Mouse (Mus musculus) neural tube, embryonic 14.5 days (tissue): ENCODE results near the gene Cx3cr1. TPM values are rescaled to one million over a fixed set of nuclear protein-coding genes. Genes with fewer than 3 reads are reported as not detected.

Experiments used
- ATAC-seq: fragments of 200-750 bp; cut with Nextera tagmentation; 2 replicates; pipeline ENCODE4 v1.8.0; 2017; ENCODE audit warnings: low read depth, mild to moderate bottlenecking, moderate TSS enrichment, moderate library complexity
- H3K27ac ChIP-seq: fragments of 300-500 bp; sonication (generic); 2 replicates; pipeline ENCODE4 v1.5.1; 2014; ENCODE audit warnings: low read depth, mild to moderate bottlenecking, control low read depth, low read length, moderate library complexity, mixed read lengths
- H3K27me3 ChIP-seq: fragments of 300-500 bp; sonication (generic); 2 replicates; pipeline ENCODE4 v1.6.1; 2014; ENCODE audit warnings: low read length; ENCODE audit not compliant: control insufficient read depth, insufficient read depth
- H3K36me3 ChIP-seq: fragments of 300-500 bp; sonication (generic); 2 replicates; pipeline ENCODE4 v1.6.1; 2014; ENCODE audit warnings: low read length, mixed read lengths; ENCODE audit not compliant: control insufficient read depth, insufficient read depth
- H3K4me1 ChIP-seq: fragments of 300-500 bp; sonication (generic); 2 replicates; pipeline ENCODE4 v1.6.1; 2014; ENCODE audit warnings: low read length; ENCODE audit not compliant: control insufficient read depth, insufficient read depth
- H3K4me2 ChIP-seq: fragments of 300-500 bp; sonication (generic); 2 replicates; pipeline ENCODE4 v1.6.1; 2014; ENCODE audit warnings: mild to moderate bottlenecking, low read depth, low read length, control low read depth
- H3K4me3 ChIP-seq: fragments of 300-500 bp; sonication (generic); 2 replicates; pipeline ENCODE4 v1.5.1; 2014; ENCODE audit warnings: low read depth, low read length, control low read depth, mixed read lengths
- H3K9ac ChIP-seq: fragments of 300-500 bp; sonication (generic); replicated peaks from 2 replicates; pipeline ENCODE4 v1.6.1; 2014; ENCODE audit warnings: low read depth, mild to moderate bottlenecking, control low read depth, low read length, mixed read lengths
- H3K9me3 ChIP-seq: fragments of 300-500 bp; sonication (generic); 2 replicates; pipeline ENCODE4 v1.6.1; 2016; ENCODE audit warnings: low read length; ENCODE audit not compliant: control insufficient read depth
- WGBS: fragments of 180-500 bp; shearing (Covaris S2); extraction: QIAGEN DNeasy Blood & Tissue Kit; methylation state at CpG from one replicate; pipeline ENCODE4 v1.1.7; 2014; 5-methylcytosine and 5-hydroxymethylcytosine counted together
- polyA plus RNA-seq: library from polyadenylated mRNA; unstranded; fragments of >200 nt; fragmentation: Nextera tagmentation; extraction: Ambion mirVana; gene quantifications from 2 replicates; pipeline ENCODE4 v1.2.1, GENCODE M21; 2014

Cx3cr1 gene
- polyA plus RNA-seq, 1 experiment from 2014 or later = 7.1 TPM

DNA sequence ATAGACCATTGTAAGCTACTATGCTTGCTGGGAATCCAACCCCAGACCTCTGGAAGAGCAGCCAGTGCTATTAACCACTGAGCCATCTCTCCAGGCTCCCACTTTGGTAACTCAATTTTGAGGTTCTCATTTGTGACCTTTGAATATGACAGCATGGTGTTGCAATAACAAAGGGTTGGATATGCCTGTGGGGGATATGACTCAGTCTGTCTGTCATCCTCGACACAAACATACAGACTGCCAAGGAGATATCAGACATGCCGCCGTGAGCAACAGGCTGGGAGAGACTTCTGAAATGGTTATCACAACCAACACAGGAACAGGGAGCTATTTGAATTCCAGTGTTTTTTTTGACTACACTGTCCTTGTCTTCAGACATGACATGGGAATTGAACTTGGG lies 20.3 kb downstream of the Cx3cr1 start:
- no peaks in the 10 kb centered on the region for H3K36me3 ChIP-seq
- no peak overlapping the region for H3K4me3 ChIP-seq
- WGBS = 88% methylated on average over 3 of the region's 3 CpGs
- no peaks in the 10 kb centered on the region for H3K9me3 ChIP-seq
- H3K27ac ChIP-seq = no peak overlapping the region
- no peak for ATAC-seq
- no peak overlapping the region for H3K9ac ChIP-seq
- no peaks in the 10 kb centered on the region for H3K27me3 ChIP-seq
- H3K4me1 ChIP-seq = no peaks in the 10 kb centered on the region
- no peak overlapping the region for H3K4me2 ChIP-seq

DNA sequence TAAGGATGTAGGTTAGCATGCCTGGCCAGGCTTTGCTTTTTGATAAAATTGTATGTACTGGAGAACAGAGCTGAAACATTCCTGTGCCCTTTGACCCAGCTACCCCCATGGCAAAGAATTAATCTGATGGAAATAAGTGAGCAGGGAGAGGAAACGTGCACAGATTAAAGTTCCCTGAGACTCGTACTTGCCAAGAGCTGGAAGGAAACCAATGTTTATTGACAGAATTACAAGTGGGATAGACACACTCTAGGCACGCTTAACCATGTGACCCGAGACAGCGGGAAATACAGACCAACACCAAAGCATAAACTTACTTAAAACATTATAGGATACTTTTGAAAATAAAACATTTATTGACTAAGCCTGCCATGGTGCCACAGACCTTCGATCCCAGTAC lies 21.2 kb downstream of the Cx3cr1 start:
- no peaks in the 10 kb centered on the region for H3K27me3 ChIP-seq
- H3K9me3 ChIP-seq = no peaks in the 10 kb centered on the region
- no peaks in the 10 kb centered on the region for H3K4me1 ChIP-seq
- H3K36me3 ChIP-seq = no peaks in the 10 kb centered on the region
- WGBS = 83% methylated on average over 6 of the region's 6 CpGs
- H3K4me3 ChIP-seq = no peak overlapping the region
- H3K27ac ChIP-seq = no peak overlapping the region
- H3K4me2 ChIP-seq = no peak overlapping the region
- H3K9ac ChIP-seq = no peak overlapping the region
- ATAC-seq = no peak

DNA sequence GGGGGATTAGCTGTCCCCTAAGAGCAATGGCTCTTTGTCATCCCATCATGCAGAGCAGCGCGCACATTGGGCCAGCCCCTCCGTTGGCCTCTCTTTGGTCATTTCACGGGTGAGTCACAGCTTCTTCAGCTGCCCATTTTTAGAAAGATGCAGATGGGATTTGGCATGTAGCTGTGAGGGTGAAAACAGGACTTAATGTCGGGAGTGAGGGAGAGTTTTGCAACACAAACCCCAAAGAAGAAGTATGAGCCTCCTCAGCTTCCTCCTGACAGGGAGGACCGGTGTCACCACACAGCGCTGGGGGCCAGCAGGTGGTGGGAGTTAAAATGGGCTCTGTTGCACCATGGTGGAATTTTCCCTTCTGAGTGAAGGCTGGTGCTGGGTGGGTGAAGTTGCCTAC lies 26.6 kb downstream of the Cx3cr1 start:
- Histone ChIP-seq H3K36me3 (no peaks in the 10 kb centered on the region), H3K4me2 (no peak overlapping the region), H3K27ac (no peak overlapping the region), H3K27me3 (no peaks in the 10 kb centered on the region), H3K9ac (no peak overlapping the region), H3K4me1 (no peaks in the 10 kb centered on the region), H3K4me3 (no peak overlapping the region), H3K9me3 (no peaks in the 10 kb centered on the region)
- 90% methylated on average over 7 of the region's 7 CpGs for WGBS
- ATAC-seq = no peak

DNA sequence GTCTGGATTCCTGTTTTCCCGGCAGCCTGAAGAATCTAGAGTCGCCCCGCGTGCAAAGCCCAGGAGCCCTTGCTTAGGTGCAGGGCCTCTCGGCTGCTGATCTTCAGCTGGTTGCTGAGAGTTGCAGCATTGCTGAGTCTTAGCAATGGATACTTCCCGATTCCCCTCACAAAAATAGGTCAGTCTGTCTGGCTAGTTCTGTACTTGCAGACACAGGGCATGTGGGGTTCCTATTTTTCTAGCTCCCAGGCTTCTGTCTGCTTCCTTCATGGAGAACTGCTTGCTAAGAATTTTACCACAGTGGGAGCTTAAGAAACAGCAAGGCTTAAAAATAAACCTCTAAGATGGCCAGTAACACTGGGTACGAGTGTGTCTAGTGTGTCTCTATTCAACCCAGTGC lies 32.3 kb downstream of the Cx3cr1 start:
- Histone ChIP-seq H3K4me1 (no peaks in the 10 kb centered on the region), H3K27ac (no peak overlapping the region), H3K9me3 (no peaks in the 10 kb centered on the region), H3K27me3 (no peaks in the 10 kb centered on the region), H3K4me2 (no peak overlapping the region), H3K4me3 (no peak overlapping the region), H3K36me3 (no peaks in the 10 kb centered on the region), H3K9ac (no peak overlapping the region)
- no peak for ATAC-seq
- 86% methylated on average over 7 of the region's 7 CpGs for WGBS

DNA sequence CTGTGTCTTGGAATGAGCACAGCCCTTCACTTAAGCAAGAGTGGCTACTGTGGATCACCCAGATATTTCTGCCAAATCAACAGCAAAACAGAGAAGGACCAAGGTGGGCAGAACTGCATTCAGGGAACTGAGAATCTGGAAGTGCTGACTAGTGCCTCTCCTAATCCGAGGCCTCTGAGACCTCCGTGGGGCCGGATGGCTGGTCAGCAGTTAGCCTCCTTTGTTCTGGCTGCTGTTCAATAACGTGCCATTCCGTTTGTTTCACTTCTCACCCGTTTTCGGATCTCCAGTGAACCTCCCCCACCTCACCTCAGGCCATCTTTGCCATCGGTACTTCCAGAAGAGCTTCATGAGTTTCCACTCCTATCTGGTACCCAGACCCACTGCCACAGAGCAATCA lies 35.3 kb downstream of the Cx3cr1 start:
- no peak for ATAC-seq
- Histone ChIP-seq H3K27ac (no peak overlapping the region), H3K4me1 (no peaks in the 10 kb centered on the region), H3K36me3 (no peaks in the 10 kb centered on the region), H3K27me3 (no peaks in the 10 kb centered on the region), H3K9me3 (no peaks in the 10 kb centered on the region), H3K9ac (no peak overlapping the region), H3K4me3 (no peak overlapping the region), H3K4me2 (no peak overlapping the region)
- 78% methylated on average over 8 of the region's 8 CpGs for WGBS

DNA sequence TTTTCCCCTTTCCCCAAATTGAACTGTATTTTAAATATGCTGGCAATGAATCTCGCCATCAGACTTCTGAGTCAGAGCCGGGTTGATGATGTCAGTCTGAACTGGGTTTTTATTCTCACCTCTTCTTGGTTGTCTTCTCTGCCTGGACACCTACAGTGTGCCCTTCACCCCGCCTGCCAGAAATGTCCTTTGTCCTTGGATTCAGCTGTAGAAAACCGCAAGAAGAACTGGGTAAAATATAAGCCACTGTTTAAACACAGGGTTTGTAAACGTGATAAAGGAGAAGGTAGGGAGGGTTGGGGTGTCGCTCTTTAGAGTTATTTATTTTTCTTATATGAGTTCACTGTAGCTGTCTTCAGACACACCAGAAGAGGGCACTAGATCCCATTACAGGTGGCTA lies 37.0 kb downstream of the Cx3cr1 start:
- H3K9ac ChIP-seq = no peak overlapping the region
- H3K27me3 ChIP-seq = no peaks in the 10 kb centered on the region
- H3K27ac ChIP-seq = no peak overlapping the region
- ATAC-seq = no peak
- H3K4me1 ChIP-seq = no peaks in the 10 kb centered on the region
- 93% methylated on average over 6 of the region's 6 CpGs for WGBS
- no peak overlapping the region for H3K4me3 ChIP-seq
- H3K9me3 ChIP-seq = no peaks in the 10 kb centered on the region
- no peak overlapping the region for H3K4me2 ChIP-seq
- no peaks in the 10 kb centered on the region for H3K36me3 ChIP-seq

DNA sequence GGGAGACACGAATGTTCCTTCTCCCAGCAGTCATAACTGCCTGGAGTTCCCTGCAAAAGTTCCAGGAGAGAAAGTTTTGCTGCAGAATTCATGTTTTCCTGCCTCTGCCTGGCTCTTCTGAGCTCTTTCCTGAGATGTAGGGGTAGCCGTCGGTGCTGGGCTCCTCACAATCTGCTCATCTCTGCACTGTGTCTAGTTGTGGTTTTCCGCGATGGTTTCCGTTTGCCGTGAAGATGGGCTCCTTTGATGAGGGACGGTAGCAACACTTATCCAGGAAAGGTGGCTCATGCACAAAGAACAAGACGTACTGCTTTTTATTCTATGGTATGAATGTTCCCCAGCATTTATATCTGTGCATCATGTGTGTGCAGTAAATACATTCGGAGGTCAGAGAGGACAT lies 39.3 kb downstream of the Cx3cr1 start:
- Histone ChIP-seq H3K9me3 (no peaks in the 10 kb centered on the region), H3K4me3 (no peak overlapping the region), H3K9ac (no peak overlapping the region), H3K27ac (no peak overlapping the region), H3K27me3 (no peaks in the 10 kb centered on the region), H3K36me3 (no peaks in the 10 kb centered on the region), H3K4me2 (no peak overlapping the region), H3K4me1 (no peaks in the 10 kb centered on the region)
- WGBS = 88% methylated on average over 10 of the region's 10 CpGs
- ATAC-seq = no peak

DNA sequence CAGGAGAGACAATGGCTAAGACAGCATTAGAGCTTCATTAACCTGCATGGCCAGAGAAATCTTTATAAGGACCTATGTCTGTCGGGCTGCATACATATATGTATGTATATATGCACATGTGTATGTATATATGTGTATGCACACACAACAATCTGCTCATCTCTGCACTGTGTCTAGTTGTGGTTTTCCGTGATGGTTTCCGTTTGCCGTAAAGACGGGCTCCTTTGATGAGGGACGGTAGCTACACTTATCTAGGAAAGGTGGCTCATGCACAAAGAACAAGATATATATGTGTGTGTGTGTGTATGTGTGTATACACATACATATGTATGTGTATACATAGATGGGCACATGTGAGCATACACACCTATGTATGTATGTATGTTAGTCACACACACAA lies 39.8 kb downstream of the Cx3cr1 start:
- H3K27me3 ChIP-seq = no peaks in the 10 kb centered on the region
- no peak for ATAC-seq
- H3K4me3 ChIP-seq = no peak overlapping the region
- no peaks in the 10 kb centered on the region for H3K36me3 ChIP-seq
- H3K4me2 ChIP-seq = no peak overlapping the region
- WGBS = 92% methylated on average over 6 of the region's 6 CpGs
- H3K27ac ChIP-seq = no peak overlapping the region
- H3K9ac ChIP-seq = no peak overlapping the region
- no peaks in the 10 kb centered on the region for H3K4me1 ChIP-seq
- no peaks in the 10 kb centered on the region for H3K9me3 ChIP-seq

DNA sequence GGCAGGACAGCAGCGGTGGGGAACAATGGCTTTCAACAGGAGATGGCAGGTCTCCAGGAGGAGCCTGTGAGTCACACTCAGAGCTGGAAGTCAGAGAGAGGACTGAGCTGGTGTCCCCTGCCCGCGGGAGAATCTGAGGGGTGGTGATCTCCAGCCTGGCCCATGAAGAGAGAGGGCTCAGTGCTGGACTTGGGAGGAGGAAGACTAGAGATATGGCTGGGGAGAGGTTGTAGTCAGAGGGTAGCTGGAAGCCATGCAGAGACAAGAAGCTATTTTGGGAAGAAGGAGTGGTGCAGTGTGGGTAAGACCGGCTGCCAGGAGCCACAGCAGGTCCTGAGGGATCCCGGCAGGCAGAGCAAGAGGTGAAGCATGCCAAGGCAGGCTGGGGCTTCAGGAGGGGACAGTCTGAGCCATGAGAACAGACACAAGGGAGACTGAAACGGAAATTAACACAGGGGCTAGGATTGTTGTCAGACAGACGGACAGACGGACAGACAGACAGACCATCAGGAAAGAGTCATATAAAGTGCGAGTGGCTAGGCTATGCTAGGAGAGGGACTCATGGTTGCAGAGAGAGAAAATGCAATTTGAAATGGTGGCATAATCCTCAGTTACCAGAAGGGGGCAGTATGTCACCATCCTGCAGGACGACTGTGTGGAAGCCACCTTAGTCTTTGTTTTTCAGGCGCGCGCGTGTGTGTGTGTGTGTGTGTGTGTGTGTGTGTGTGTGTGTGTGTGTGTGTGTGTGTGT lies 42.1 kb downstream of the Cx3cr1 start:
- no peak overlapping the region for H3K27ac ChIP-seq
- no peaks in the 10 kb centered on the region for H3K36me3 ChIP-seq
- H3K9me3 ChIP-seq = no peaks in the 10 kb centered on the region
- H3K4me1 ChIP-seq = no peaks in the 10 kb centered on the region
- no peaks in the 10 kb centered on the region for H3K27me3 ChIP-seq
- no peak overlapping the region for H3K4me3 ChIP-seq
- H3K9ac ChIP-seq = peak overlapping the region; percentile 28; the same call in 1 of the 2 replicates
- ATAC-seq = peak; percentile 70
- no peak overlapping the region for H3K4me2 ChIP-seq
- 33% methylated on average over 11 of the region's 14 CpGs for WGBS
